Mouse (Mus musculus): ENCODE measurements around the gene Slc32a1. TPM values are rescaled to one million over a fixed set of nuclear protein-coding genes. Genes with fewer than 3 reads are reported as not detected.

The Slc32a1 gene
- polyA plus RNA-seq, 1 experiment, result not detected

- TF ChIP-seq GATA1 (IDR thresholded peaks at IDR 0.05; ENCODE audit: low read length), result no peak
Measured at GRCm38 (mm10) chr2:158602663-158603062, 7.9 kb upstream of the Slc32a1 start.

GRCm38 (mm10) chr2:158606511-158606964 is 4.0 kb upstream of the Slc32a1 start:
- no peak for TF ChIP-seq GATA1 (IDR thresholded peaks at IDR 0.05; ENCODE audit: low read length)

GRCm38 (mm10) chr2:158609681-158610080 is 886 bp upstream of the Slc32a1 start:
- no peak for TF ChIP-seq GATA1 (IDR thresholded peaks at IDR 0.05; ENCODE audit: low read length)

- TF ChIP-seq GATA1 (IDR thresholded peaks at IDR 0.05; ENCODE audit: low read length), result no peak
Measured at GRCm38 (mm10) chr2:158611326-158611719, 756 bp downstream of the Slc32a1 start.

- no peak for TF ChIP-seq GATA1 (IDR thresholded peaks at IDR 0.05; ENCODE audit: low read length)
Measured at GRCm38 (mm10) chr2:158611726-158612670, 1.4 kb downstream of the Slc32a1 start.

- no peak for TF ChIP-seq GATA1 (IDR thresholded peaks at IDR 0.05; ENCODE audit: low read length)
Measured at GRCm38 (mm10) chr2:158612671-158613250, 2.2 kb downstream of the Slc32a1 start.

GRCm38 (mm10) chr2:158613541-158614417 is 3.2 kb downstream of the Slc32a1 start:
- TF ChIP-seq GATA1 (IDR thresholded peaks at IDR 0.05; ENCODE audit: low read length), result no peak

- TF ChIP-seq GATA1 (IDR thresholded peaks at IDR 0.05; ENCODE audit: low read length), result no peak
Measured at GRCm38 (mm10) chr2:158614418-158614955, 3.9 kb downstream of the Slc32a1 start.

- TF ChIP-seq GATA1 (IDR thresholded peaks at IDR 0.05; ENCODE audit: low read length), result no peak
Measured at GRCm38 (mm10) chr2:158615161-158615680, 4.7 kb downstream of the Slc32a1 start.

- no peak for TF ChIP-seq GATA1 (IDR thresholded peaks at IDR 0.05; ENCODE audit: low read length)
Measured at GRCm38 (mm10) chr2:158615702-158616101, 5.1 kb downstream of the Slc32a1 start.

GRCm38 (mm10) chr2:158616296-158616695 is 5.7 kb downstream of the Slc32a1 start:
- no peak for TF ChIP-seq GATA1 (IDR thresholded peaks at IDR 0.05; ENCODE audit: low read length)

GRCm38 (mm10) chr2:158616790-158617189 is 6.2 kb downstream of the Slc32a1 start:
- no peak for TF ChIP-seq GATA1 (IDR thresholded peaks at IDR 0.05; ENCODE audit: low read length)

- no peak for TF ChIP-seq GATA1 (IDR thresholded peaks at IDR 0.05; ENCODE audit: low read length)
Measured at GRCm38 (mm10) chr2:158624718-158625222, 14.2 kb downstream of the Slc32a1 start, which contains the start of gene Actr5. TSS of gene Actr5 (plus strand) at chr2:158624888.

GRCm38 (mm10) chr2:158625231-158625630 is 14.7 kb downstream of the Slc32a1 start:
- TF ChIP-seq GATA1 (IDR thresholded peaks at IDR 0.05; ENCODE audit: low read length), result no peak

- no peak for TF ChIP-seq GATA1 (IDR thresholded peaks at IDR 0.05; ENCODE audit: low read length)
Measured at GRCm38 (mm10) chr2:158625697-158626096, 15.1 kb downstream of the Slc32a1 start.
